Mouse (Mus musculus) midbrain, embryonic 12.5 days (tissue): ENCODE measurements around the gene Zfp335. TPM values are rescaled to one million over a fixed set of nuclear protein-coding genes. Genes with fewer than 3 reads are reported as not detected.
A peak's percentile ranks its signal among the peaks of the same experiment; 100 is the strongest.
"Not testable (repeated sequence)": the region's sequence is repeated elsewhere in the genome, so short reads cannot be mapped to it uniquely, and the experiment has no call there.

Experiments
- ATAC-seq: fragments of 200-750 bp; cut with Nextera tagmentation; 2 replicates; pipeline ENCODE4 v1.8.0; 2017; ENCODE audit warnings: low read depth, moderate TSS enrichment, moderate library complexity; ENCODE audit not compliant: low FRiP score
- H3K27ac ChIP-seq: fragments of 300-500 bp; sonication (generic); replicated peaks from 2 replicates; pipeline ENCODE4 v1.5.1; 2016; ENCODE audit warnings: mild to moderate bottlenecking
- H3K27me3 ChIP-seq: fragments of 300-500 bp; sonication (generic); 2 replicates; pipeline ENCODE4 v1.6.1; 2016; ENCODE audit warnings: mild to moderate bottlenecking
- H3K36me3 ChIP-seq: fragments of 300-500 bp; sonication (generic); 2 replicates; pipeline ENCODE4 v1.6.1; 2016
- H3K4me1 ChIP-seq: fragments of 300-500 bp; sonication (generic); 2 replicates; pipeline ENCODE4 v1.6.1; 2016
- H3K4me2 ChIP-seq: fragments of 300-500 bp; sonication (generic); replicated peaks from 2 replicates; pipeline ENCODE4 v1.6.1; 2016; ENCODE audit warnings: mild to moderate bottlenecking, moderate library complexity
- H3K4me3 ChIP-seq: fragments of 300-500 bp; sonication (generic); 2 replicates; pipeline ENCODE4 v1.5.1; 2016; ENCODE audit warnings: mild to moderate bottlenecking
- H3K9ac ChIP-seq: fragments of 300-500 bp; sonication (generic); replicated peaks from 2 replicates; pipeline ENCODE4 v1.6.1; 2016; ENCODE audit warnings: mild to moderate bottlenecking, moderate library complexity
- H3K9me3 ChIP-seq: fragments of 300-500 bp; sonication (generic); 2 replicates; pipeline ENCODE4 v1.6.1; 2016; ENCODE audit warnings: mild to moderate bottlenecking
- WGBS: fragments of 180-500 bp; shearing (Covaris S2); methylation state at CpG from one replicate; pipeline ENCODE4 v1.1.7; 2016; 5-methylcytosine and 5-hydroxymethylcytosine counted together
- polyA plus RNA-seq: library from polyadenylated mRNA; unstranded; fragments of >200 nt; fragmentation: Nextera tagmentation; extraction: Ambion mirVana; gene quantifications from 2 replicates; pipeline ENCODE4 v1.2.1, GENCODE M21; 2016

The Zfp335 gene
- polyA plus RNA-seq, 1 experiment from 2014 or later: 17.5 TPM

- peaks cover 100% of the 10 kb centered on the region for H3K36me3 ChIP-seq
- H3K27me3 ChIP-seq: no peaks in the 10 kb centered on the region
- H3K4me1 ChIP-seq: no peaks in the 10 kb centered on the region
- no peak overlapping the region for H3K4me2 ChIP-seq
- H3K27ac ChIP-seq: no peak overlapping the region
- WGBS: 89% methylated on average over 13 of the region's 13 CpGs
- ATAC-seq: no peak
- H3K9ac ChIP-seq: no peak overlapping the region
- no peaks in the 10 kb centered on the region for H3K9me3 ChIP-seq
- H3K4me3 ChIP-seq: no peak overlapping the region
Measured at GRCm38 (mm10) chr2:164891056-164891834, 20.3 kb downstream of the Zfp335 start.

GRCm38 (mm10) chr2:164890411-164891049 lies 21.0 kb downstream of the Zfp335 start:
- Histone ChIP-seq H3K4me1 (no peaks in the 10 kb centered on the region), H3K27ac (0 out of 2 replicates have a peak overlapping the region, but pooled peaks have one; percentile 4), H3K4me3 (no peak overlapping the region), H3K27me3 (no peaks in the 10 kb centered on the region), H3K36me3 (peaks cover 100% of the 10 kb centered on the region), H3K9me3 (no peaks in the 10 kb centered on the region), H3K4me2 (no peak overlapping the region), H3K9ac (no peak overlapping the region)
- no peak for ATAC-seq
- 93% methylated on average over 24 of the region's 24 CpGs for WGBS

- WGBS: 96% methylated on average over 2 of the region's 2 CpGs
- H3K4me3 ChIP-seq: no peak overlapping the region
- peaks cover 100% of the 10 kb centered on the region for H3K36me3 ChIP-seq
- no peaks in the 10 kb centered on the region for H3K4me1 ChIP-seq
- H3K4me2 ChIP-seq: no peak overlapping the region
- no peak for ATAC-seq
- no peak overlapping the region for H3K9ac ChIP-seq
- H3K9me3 ChIP-seq: no peaks in the 10 kb centered on the region
- no peaks in the 10 kb centered on the region for H3K27me3 ChIP-seq
- no peak overlapping the region for H3K27ac ChIP-seq
Measured at GRCm38 (mm10) chr2:164889960-164890359, 21.6 kb downstream of the Zfp335 start.

- Histone ChIP-seq H3K27me3 (no peaks in the 10 kb centered on the region), H3K27ac (no peak overlapping the region), H3K4me3 (no peak overlapping the region), H3K4me2 (no peak overlapping the region), H3K9me3 (no peaks in the 10 kb centered on the region), H3K4me1 (no peaks in the 10 kb centered on the region), H3K9ac (no peak overlapping the region), H3K36me3 (peaks cover 100% of the 10 kb centered on the region)
- WGBS: 90% methylated on average over 12 of the region's 12 CpGs
- no peak for ATAC-seq
Measured at GRCm38 (mm10) chr2:164888996-164889395, 22.6 kb downstream of the Zfp335 start.

- Histone ChIP-seq H3K4me2 (no peak overlapping the region), H3K9me3 (no peaks in the 10 kb centered on the region), H3K4me3 (no peak overlapping the region), H3K36me3 (peaks cover 87% of the 10 kb centered on the region), H3K9ac (no peak overlapping the region), H3K4me1 (peaks cover 7% of the 10 kb centered on the region), H3K27ac (no peak overlapping the region), H3K27me3 (no peaks in the 10 kb centered on the region)
- ATAC-seq: no peak
- WGBS: 93% methylated on average over 10 of the region's 10 CpGs
Measured at GRCm38 (mm10) chr2:164886617-164887016, 24.9 kb downstream of the Zfp335 start.

GRCm38 (mm10) chr2:164885788-164886187 lies 25.8 kb downstream of the Zfp335 start:
- H3K27ac ChIP-seq: no peak overlapping the region
- H3K36me3 ChIP-seq: peaks cover 78% of the 10 kb centered on the region
- H3K27me3 ChIP-seq: no peaks in the 10 kb centered on the region
- no peak for ATAC-seq
- H3K4me1 ChIP-seq: peaks cover 10% of the 10 kb centered on the region
- H3K9me3 ChIP-seq: no peaks in the 10 kb centered on the region
- no peak overlapping the region for H3K9ac ChIP-seq
- WGBS: 88% methylated on average over 7 of the region's 7 CpGs
- H3K4me2 ChIP-seq: no peak overlapping the region
- H3K4me3 ChIP-seq: no peak overlapping the region

- Histone ChIP-seq H3K27me3 (no peaks in the 10 kb centered on the region), H3K4me2 (no peak overlapping the region), H3K9ac (no peak overlapping the region), H3K4me3 (no peak overlapping the region), H3K9me3 (no peaks in the 10 kb centered on the region), H3K27ac (peak overlapping the region; percentile 67), H3K4me1 (peaks cover 26% of the 10 kb centered on the region), H3K36me3 (peaks cover 47% of the 10 kb centered on the region)
- WGBS: 43% methylated on average over 9 of the region's 9 CpGs
- ATAC-seq: no peak
Measured at GRCm38 (mm10) chr2:164882619-164883018, 28.9 kb downstream of the Zfp335 start.

GRCm38 (mm10) chr2:164879568-164880277 lies 31.8 kb downstream of the Zfp335 start:
- Histone ChIP-seq H3K4me1 (peaks cover 32% of the 10 kb centered on the region), H3K36me3 (peaks cover 18% of the 10 kb centered on the region), H3K9me3 (no peaks in the 10 kb centered on the region), H3K27ac (peak overlapping the region; percentile 99), H3K9ac (peak overlapping the region; percentile 97), H3K4me2 (peak overlapping the region; percentile 96), H3K27me3 (no peaks in the 10 kb centered on the region), H3K4me3 (peak overlapping the region; percentile 73)
- under 1% methylated on average over 60 of the region's 72 CpGs for WGBS
- ATAC-seq: peak; percentile 83

GRCm38 (mm10) chr2:164879228-164879567 lies 32.4 kb downstream of the Zfp335 start, which contains the start of gene Pcif1:
Gene Pcif1 (plus strand): TSS chr2:164879304.
- peaks cover 12% of the 10 kb centered on the region for H3K36me3 ChIP-seq
- H3K9ac ChIP-seq: peak within 1 kb of the TSS; percentile 97
- peak within 1 kb of the TSS; percentile 73 for H3K4me3 ChIP-seq
- H3K27me3 ChIP-seq: no peaks in the 10 kb centered on the region
- H3K9me3 ChIP-seq: no peaks in the 10 kb centered on the region
- peak; percentile 79 for ATAC-seq
- H3K4me1 ChIP-seq: peaks cover 32% of the 10 kb centered on the region
- under 1% methylated on average over 40 of the region's 40 CpGs for WGBS
- peak within 1 kb of the TSS; percentile 99 for H3K27ac ChIP-seq
- H3K4me2 ChIP-seq: peak within 1 kb of the TSS; percentile 96

GRCm38 (mm10) chr2:164878509-164879227 lies 32.9 kb downstream of the Zfp335 start:
- peak overlapping the region; percentile 73 for H3K4me3 ChIP-seq
- H3K36me3 ChIP-seq: peaks cover 7% of the 10 kb centered on the region
- WGBS: 2% methylated on average over 28 of the region's 28 CpGs

GRCm38 (mm10) chr2:164877376-164878215 lies 34.0 kb downstream of the Zfp335 start:
- ATAC-seq, H3K9me3 ChIP-seq, H3K36me3 ChIP-seq, H3K27me3 ChIP-seq, H3K9ac ChIP-seq: not testable (repeated sequence)
- H3K27ac ChIP-seq: peak overlapping the region; percentile 99; the same call in 1 of the 2 replicates
- WGBS: 73% methylated on average over 11 of the region's 11 CpGs
- peak overlapping the region; percentile 73 for H3K4me3 ChIP-seq
- peaks cover 29% of the 10 kb centered on the region for H3K4me1 ChIP-seq
- peak overlapping the region; percentile 96 for H3K4me2 ChIP-seq

More at GRCm38 (mm10) chr2:164878509-164879227, 32.9 kb downstream of the Zfp335 start:
- ATAC-seq: peak; percentile 59
- no peaks in the 10 kb centered on the region for H3K27me3 ChIP-seq
- peak overlapping the region; percentile 96 for H3K4me2 ChIP-seq
- H3K9me3 ChIP-seq: no peaks in the 10 kb centered on the region
- H3K4me1 ChIP-seq: peaks cover 32% of the 10 kb centered on the region
- peak overlapping the region; percentile 99 for H3K27ac ChIP-seq
- peak overlapping the region; percentile 97 for H3K9ac ChIP-seq
